Mouse (Mus musculus): ENCODE results near the gene Ubac1.

The Ubac1 gene

GRCm38 (mm10) chr2:25975141-25975770, 46.3 kb downstream of the Ubac1 start:
- DNase-seq (ENCODE audit: low spot score in 2 of 2), result no peak

GRCm38 (mm10) chr2:25970426-25970825, 51.1 kb downstream of the Ubac1 start:
- DNase-seq (ENCODE audit: low spot score in 2 of 2), result no peak

- no peak for DNase-seq (ENCODE audit: low spot score in 2 of 2)
Measured at GRCm38 (mm10) chr2:25969319-25969718, 52.2 kb downstream of the Ubac1 start.

GRCm38 (mm10) chr2:25949291-25949690, 72.3 kb downstream of the Ubac1 start:
- DNase-seq (ENCODE audit: low spot score in 2 of 2), result no peak
